Mouse (Mus musculus) testis, adult 2 months (tissue): Measurements from ENCODE around the gene Cd80.
"Not testable (repeated sequence)": the region's sequence is repeated elsewhere in the genome, so short reads cannot be mapped to it uniquely, and the experiment has no call there.

Experiments
- CTCF ChIP-seq: fragments of 200-500 bp; IDR thresholded peaks from 2 replicates; pipeline ENCODE4 v1.5.1; 2012; ENCODE audit warnings: low read depth, mild to moderate bottlenecking, inconsistent platforms, low read length, moderate library complexity; ENCODE audit not compliant: control insufficient read depth, insufficient read depth, insufficient replicate concordance
- POLR2A ChIP-seq: fragments of 200-500 bp; IDR thresholded peaks from 2 replicates; pipeline ENCODE4 v1.6.1; 2012; ENCODE audit warnings: low read depth, mild to moderate bottlenecking, inconsistent platforms, low read length, moderate library complexity; ENCODE audit not compliant: control insufficient read depth

- not testable (repeated sequence) for TF ChIP-seq CTCF, POLR2A
These were observed 9.2 kb upstream of the Cd80 start for GRCm38 (mm10) chr16:38446141-38446540.
